Mouse (Mus musculus): Measurements from ENCODE around the gene Ksr1.

DNA sequence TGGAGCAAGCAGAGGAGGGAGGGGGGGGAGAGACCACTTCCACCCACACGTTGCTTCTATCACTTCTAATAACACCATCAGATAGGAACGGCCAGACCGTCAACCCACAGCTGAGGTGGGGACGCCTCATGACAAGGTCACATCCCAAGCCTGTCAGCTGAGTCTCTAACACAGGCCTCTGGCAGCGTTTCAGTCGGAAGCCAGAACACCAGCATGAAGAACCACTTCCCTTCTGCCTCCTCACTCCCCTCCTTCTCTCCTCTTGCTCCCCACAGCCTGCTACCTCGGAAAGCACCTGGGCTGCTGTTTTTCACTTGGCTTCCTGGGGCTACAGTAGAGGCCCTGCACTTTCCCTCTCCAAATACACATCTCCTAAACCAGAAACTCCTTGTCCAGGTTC is 53.4 kb downstream of the Ksr1 start:
- TF ChIP-seq CTCF (IDR thresholded peaks at IDR 0.05) (no peak), EP300 (IDR thresholded peaks at IDR 0.05; ENCODE audit: insufficient read depth, low read depth, low read length) (no peak)

Data from heart, adult 2 months (tissue).